Mouse (Mus musculus): Measurements from ENCODE around the gene Scrt2.

Scrt2 gene

DNA sequence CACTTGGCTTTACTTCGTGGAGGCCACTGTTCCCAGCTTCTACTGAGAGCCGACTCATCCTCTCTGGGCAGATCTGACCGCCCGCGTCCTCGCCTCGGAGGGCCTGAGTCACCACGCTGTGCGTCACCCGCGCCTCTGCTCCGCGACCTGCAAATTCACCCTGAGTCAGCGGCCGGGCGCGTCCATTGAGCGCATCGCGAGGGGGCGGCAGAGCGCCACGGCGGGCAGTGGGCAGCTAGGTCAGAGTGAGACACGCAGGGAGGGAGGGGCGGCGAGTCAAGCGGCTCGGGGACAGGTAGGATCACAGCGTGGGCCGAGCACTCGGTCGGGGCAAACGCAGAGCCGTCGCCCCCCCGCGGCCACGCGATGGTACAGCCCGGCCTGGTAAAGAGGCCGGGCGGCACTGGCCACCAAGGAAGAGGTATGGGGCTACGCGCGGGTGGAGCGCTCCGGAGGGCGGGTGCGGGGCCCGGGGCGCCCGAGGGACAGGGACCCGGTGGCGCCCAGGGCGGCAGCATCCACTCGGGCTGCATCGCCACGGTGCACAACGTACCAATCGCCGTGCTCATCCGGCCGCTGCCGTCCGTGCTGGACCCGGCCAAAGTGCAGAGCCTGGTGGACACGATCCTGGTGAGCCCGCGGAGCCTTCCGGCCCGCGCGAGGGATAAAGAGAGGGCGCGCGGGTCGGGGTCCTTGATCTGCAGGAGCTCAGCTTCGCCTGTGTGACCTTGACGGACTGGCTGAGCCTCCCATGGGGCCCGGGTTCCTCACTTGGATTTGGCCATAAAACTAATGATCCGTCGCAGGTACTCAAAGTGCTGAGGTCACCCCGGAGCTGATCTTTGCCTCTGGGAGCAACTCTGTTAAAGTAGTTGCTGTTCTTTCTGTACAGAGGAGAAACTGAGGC is 24.2 kb downstream of the Scrt2 start, which contains the start of gene Srxn1:
TSS of gene Srxn1 (plus strand) at position 199 of the 907 bp plus-strand sequence.
- intact Hi-C loops (cut with DNase I) = loop anchor here (10.0 kb wide), 1 partner anchor 229 kb away; the partner anchor contains the start of gene Rbck1

DNA sequence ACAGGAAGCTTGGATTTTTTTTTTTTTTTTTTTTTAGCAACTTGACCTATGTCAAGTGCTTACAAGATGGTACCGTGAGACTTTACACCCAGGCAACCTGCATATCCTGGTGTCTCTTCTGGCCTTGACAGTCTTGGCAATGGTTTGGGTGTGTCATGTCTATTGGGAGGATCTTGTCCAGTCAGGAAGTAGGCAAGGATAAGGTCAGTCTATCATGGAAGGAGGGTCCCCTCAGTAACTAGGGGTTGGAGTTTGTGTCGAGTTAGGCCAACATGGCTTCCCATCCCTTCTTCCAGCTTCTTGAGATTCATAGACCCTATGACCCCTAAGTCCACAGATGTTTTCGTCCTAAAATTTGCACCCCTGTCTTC is 24.9 kb downstream of the Scrt2 start:
- intact Hi-C loops (cut with DNase I) = loop anchor here (10.0 kb wide), 1 partner anchor 229 kb away; the partner anchor contains the start of gene Rbck1

DNA sequence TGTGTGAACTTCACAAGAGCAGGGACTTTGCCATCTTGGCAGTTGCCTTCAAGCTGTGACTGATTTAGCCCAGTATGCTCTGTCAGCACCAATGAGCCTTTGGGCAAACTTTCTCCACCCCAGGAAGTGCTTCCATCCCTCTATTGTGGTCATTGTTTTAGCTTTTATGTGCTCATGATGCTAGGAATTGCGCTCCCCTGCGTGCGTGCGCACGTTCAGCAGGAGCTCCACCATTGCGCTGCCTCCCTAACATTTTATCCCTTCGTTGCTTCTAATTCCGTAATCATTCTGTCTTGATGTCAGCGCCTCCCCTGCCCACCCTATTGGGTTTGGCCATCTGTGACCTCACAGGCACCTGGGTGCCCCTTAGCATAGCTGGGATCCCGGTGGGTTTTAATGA is 25.3 kb downstream of the Scrt2 start:
- intact Hi-C loops (cut with DNase I) = loop anchor here (10.0 kb wide), 1 partner anchor 228 kb away; the partner anchor contains the start of gene Rbck1

DNA sequence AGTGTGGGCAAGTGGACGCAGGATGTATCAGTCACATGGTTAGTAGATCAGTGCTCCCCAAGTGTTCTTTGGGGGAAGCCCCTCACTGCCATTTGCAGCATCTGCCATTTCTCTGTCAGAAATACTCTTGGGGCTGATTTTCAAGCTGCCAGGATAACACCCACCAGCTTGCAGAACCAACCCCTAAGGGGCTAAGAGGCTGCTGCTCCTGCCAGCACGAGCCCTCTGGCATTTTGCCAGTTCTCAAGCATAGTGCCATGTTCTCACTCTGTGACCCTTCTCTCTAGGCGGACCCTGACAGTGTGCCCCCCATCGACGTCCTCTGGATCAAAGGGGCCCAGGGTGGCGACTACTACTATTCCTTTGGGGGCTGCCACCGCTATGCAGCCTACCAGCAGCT is 27.4 kb downstream of the Scrt2 start:
- intact Hi-C loops (cut with DNase I) = loop anchor here (10.0 kb wide), 1 partner anchor 226 kb away; the partner anchor contains the start of gene Rbck1

DNA sequence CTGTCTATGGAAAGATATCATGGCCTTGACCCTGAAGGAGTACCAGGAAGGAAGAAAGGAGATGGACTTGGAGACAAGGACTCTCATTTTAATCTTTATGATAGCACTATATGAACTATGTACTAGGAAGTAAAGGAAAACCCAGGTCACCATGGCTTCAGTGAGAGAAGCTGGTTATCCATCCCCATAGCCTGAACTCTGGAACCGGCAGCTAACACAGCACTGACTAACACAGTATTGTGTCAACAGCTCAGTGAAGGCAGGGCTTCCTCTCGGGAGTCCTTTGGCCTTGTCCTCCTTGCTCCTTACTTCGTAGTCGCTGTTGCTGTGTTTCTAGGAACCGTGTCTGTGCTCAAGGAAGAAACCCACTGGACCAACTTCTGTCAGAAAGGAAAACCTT is 28.1 kb downstream of the Scrt2 start:
- intact Hi-C loops (cut with DNase I) = loop anchor here (10.0 kb wide), 1 partner anchor 225 kb away; the partner anchor contains the start of gene Rbck1

DNA sequence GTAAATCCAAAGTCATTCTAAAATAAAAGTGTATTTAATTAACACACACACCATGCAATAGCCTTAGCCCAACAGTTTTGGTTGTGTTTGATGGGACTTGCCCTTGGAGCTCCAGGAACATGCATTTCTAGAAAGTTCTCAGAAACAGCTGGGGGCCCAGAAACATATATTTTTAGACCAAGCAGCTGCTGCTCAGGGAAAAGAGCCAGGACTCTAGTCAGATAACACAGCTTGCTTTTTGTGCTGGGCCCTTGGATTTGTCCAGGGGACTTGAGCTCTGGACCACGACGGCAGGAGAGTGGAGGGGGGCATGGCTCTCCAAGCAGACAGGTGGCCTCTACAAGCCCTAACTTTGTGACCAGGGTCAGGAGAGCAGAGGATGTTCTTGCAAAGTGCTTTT is 30.0 kb downstream of the Scrt2 start:
- intact Hi-C loops (cut with DNase I) = no loop called here

DNA sequence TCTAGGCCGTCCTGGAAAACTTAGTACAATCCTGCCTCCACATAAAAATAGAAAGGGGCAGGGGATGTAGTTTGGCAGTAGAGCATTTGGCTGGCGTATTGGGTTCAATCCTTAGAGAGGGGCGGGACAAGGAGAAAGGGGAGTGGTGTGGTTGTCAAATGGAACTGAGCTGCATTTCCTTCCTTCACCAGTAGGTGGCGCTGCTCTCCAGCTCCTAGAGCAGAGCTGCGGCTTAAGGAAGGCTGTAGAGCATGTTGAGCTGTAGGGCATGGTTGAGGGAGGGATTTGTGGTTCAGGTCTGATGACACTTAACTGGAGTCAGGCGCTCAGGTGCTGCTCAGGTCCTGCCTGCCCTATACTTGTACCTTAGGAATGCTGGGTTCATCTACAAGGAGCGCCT is 30.6 kb downstream of the Scrt2 start:
- intact Hi-C loops (cut with DNase I) = loop anchor here (1.0 kb wide), 1 partner anchor 85 kb away; no protein-coding TSS in a partner anchor

DNA sequence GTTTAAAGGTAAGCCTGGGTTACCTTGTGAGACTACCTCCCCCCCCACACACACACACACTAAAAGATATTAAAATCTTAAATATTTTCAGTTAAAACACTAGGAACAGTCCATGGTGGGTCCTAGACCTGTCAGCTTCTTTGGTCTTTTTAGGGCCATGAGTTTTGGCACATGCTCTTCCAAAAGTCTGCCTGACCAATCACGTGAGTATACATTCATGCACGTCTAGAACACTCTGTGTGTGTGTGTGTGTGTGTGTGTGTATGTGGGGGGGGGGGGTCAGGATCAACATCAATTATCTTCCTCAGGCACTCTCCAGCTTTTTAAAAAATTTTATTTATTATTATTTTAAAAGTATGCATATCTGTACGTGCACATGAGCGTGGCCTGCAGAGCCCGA is 31.2 kb downstream of the Scrt2 start:
- intact Hi-C loops (cut with DNase I) = loop anchor here (1.0 kb wide), 1 partner anchor 85 kb away; no protein-coding TSS in a partner anchor

DNA sequence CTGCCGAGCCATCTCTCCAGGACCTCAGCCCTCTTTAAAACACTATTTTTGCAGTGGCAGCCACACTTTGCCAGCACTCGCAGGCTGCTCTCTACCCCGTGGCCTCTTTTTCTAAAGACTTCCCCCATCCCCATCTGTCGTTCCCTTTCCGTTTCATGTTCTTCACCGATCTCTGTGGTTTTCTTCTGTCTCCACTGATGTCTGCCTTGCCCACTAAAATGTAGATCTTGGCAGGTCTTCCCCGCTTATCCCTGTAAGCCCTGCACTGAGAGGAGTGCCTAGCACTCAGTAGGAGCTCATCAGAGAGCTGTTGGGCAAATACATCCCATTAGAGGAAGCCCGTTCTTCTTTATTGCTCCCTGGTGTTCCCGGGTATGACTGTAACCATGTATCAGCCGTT is 31.6 kb downstream of the Scrt2 start:
- intact Hi-C loops (cut with DNase I) = loop anchor here (1.0 kb wide), 1 partner anchor 84 kb away; no protein-coding TSS in a partner anchor

DNA sequence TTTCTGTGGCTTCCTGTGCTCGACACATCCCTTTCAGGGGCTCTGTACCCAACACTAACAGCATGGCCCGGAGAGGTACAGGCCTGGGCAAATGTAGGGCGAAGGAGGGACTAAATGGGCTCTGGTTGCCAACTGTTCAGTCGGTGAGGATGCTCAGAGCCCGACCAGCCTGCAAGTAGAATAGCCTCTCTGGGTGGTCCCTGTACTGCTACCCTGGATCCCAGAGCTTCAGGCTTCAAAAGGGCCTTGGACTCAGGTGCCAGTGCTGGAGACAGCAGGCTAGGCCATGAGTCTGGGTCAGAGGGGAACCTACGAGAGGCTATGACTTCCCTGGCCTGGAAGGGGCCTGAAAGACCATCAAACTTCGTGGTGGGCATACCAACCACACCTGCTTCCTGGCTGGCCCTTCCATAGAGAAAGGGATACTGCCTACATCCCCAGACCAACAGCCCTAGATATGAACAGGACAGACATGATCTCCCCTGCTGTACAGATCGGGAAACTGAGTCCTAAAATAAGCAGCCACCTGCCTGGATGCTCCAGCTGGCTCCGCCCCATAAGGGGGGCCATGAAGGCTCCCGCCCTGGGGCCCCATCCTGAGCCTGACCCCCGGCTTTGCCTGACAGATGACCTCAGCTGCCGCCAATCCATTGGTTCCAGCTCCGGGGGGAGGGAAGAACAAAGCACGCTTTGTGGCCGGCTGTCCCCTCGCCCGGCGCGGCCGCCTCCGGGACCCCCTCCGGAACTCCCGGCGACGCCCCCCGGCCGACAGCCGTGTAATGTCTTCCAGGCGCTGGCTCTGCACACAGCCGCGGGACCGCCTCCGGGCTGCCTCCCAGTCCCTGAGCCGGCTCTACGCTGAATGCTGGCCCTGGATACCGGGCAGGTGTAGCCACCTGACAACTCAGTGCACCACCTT is 33.0 kb downstream of the Scrt2 start:
- intact Hi-C loops (cut with DNase I) = no loop called here

DNA sequence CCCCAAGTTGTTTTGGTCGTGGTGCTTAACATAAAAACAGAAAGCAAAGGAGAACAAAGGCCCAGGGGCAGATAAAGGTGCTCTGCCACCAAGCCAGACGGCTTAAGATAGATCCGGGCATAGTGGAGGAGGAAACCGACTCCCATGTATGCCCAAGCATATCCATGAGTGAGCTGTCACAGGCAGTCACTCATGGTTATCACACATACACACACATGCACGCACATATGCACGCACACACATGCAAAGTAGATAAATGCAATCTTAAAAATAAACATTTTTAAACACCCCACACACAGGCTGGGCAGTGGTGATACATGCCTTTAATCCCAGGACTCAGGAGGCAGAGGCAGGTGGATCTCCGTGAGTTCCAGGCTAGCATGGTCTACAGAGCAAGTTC is 36.4 kb downstream of the Scrt2 start:
- intact Hi-C loops (cut with DNase I) = no loop called here

DNA sequence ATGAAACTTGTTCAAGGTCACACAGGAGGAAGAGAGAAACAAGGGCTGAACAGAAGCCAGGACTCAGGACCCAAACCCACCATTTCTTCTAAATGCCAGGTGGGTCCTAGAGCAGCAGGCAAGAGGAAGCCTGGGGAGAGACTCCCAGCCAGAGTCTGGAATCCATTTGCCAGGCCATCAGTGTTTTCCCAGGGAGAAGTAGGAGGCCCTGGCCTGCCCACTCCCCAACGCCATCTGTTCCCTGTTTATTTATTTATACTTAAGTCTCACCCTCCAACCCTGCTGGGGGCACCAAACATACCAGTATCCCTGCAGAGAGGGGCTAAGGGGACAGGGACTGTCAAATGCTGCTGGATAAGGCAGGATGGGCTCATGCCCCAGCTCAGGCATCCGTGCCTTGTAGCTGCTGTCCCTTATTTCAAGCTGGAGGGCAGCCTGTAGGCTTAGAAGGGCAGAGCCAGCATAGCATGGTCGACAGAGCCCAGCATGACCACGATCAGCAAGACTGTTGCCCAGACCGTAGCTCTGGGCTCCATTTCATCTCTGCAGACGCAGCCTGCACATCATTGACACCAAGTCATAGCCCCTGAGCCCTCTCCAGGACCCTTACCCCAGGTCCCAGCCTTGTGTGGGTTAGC is 38.0 kb downstream of the Scrt2 start:
- intact Hi-C loops (cut with DNase I) = no loop called here

DNA sequence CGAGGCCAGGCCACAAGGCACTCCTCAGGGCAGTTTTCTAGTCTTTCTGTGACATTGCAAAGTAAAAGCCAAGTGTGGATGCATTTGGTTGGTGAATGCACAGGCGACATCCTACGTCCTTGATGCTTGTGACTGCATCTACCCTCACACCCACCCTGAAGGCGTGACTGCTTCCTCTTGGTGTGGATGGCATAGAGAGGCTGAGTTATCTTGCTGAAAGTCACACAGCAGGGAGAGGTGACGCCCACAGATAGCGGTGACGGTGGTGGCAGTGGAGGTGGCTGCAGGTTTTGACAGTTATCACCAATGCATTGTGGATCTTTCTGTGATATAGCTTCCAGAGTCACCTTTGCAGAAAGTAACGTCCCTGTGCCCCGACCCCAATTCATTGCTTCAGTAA is 41.6 kb downstream of the Scrt2 start:
- intact Hi-C loops (cut with DNase I) = no loop called here

DNA sequence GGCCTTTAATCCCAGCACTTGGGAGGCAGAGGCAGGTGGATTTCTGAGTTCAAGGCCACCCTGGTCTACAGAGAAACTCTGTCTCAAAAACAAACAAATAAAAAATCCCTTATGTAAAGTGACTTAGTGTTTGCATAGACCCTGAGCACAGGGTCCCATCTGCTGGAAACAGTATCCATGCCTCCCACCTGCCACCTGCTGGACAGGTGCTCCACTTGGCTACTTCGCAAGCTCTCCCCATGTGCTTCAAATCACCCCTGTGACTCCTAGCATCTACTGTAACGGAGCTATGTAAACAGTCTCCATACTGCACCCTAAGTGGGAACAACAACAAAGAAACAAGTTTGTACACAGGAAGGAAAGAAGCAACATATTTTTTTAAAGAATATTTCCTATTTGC is 47.3 kb downstream of the Scrt2 start:
- intact Hi-C loops (cut with DNase I) = no loop called here

DNA sequence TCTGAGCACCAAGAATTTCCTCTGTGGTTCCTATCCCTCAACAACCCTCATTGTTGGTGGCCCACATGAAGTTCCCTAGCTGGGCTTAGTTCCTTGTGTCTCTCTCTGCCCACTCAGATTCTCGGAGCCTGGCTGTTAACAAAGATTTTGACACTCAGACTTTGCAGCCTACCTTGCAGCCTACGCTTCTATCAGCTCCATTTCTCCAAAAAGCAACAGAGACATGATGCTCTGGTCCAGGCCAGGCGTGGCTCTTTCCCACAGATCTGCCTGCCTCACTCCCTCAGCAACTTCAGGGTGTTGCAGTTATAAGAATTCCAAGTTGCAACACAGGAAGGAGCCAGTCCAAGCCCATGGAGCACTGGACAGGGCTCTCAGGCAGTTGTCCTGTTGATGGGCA is 48.4 kb downstream of the Scrt2 start:
- intact Hi-C loops (cut with DNase I) = loop anchor here (5.0 kb wide), 1 partner anchor 53 kb away; no protein-coding TSS in a partner anchor

DNA sequence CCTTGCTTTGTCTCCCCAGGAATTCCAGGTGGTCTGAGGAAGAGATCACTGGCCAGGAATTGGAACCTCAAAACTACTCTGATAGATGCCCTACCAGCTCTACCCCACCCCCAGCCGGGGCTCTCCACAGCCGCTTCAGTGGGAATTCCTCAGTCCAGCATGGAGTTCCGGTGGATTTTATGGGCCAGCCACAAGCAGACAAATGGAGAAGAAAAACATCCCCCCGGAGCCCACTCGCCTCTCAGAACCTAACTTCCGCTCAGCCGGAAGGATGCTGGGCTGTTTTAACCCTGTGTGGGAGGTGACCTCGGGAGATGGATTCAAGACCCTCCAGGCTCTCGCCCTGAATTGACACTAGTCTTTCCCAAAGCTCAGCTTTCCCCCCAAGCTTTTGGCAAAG is 50.7 kb downstream of the Scrt2 start:
- intact Hi-C loops (cut with DNase I) = loop anchor here (5.0 kb wide), 1 partner anchor 50 kb away; no protein-coding TSS in a partner anchor

DNA sequence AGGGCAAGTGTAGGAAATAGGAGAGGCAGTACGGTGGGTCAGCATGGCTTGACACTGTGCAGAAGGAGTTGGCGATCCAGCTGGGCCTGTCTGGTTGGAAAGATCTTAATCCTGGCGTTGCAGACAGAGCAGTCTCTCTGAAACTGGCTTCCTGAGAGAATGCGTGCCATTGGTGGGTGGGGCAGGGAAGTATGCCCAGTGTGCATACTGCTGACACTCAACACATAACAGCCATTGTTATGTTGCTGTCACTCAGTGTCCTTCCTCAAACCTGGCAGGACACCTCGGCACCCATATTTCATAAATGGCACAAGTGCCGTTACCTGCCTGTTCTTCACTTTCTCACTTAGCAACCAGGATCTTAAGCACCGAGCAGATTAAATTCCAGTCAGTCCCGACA is 51.4 kb downstream of the Scrt2 start:
- intact Hi-C loops (cut with DNase I) = loop anchor here (5.0 kb wide), 1 partner anchor 50 kb away; no protein-coding TSS in a partner anchor

DNA sequence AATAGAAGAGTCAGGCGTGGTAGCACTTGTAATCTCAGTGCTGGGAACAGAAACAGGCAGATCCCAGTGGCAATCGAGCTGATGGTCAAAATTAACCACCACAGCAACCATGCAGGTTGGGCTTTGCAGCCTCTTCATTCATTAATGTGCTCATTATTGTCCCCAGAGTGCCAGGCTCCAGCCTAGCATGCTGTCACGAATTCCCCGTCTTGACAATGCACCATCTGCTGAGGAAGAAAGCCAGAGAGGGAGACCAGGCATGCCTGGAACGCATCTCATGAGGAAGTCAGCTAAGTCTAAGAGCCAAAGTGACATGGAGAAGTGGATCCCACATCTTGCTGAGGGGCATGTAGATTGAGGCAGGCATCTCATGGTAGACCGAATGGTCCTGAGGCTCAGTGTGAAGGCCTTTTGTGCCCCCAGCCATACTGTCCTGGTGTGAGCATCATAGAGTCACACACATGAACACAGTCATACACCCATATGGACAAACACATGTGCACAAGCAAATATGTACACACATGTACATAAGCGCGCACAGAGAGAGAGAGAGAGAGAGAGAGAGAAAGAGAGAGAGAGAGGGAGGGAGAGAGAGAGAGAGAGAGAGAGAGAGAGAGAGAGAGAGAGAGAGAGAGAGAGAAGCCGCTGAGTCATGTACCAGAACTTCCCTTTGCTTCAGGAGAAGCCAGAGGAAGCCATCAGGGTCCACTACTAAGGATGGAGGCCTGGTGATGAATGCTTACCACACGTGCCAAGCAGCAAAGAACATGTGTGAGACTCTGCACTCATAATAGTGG is 58.1 kb downstream of the Scrt2 start:
- intact Hi-C loops (cut with DNase I) = no loop called here

DNA sequence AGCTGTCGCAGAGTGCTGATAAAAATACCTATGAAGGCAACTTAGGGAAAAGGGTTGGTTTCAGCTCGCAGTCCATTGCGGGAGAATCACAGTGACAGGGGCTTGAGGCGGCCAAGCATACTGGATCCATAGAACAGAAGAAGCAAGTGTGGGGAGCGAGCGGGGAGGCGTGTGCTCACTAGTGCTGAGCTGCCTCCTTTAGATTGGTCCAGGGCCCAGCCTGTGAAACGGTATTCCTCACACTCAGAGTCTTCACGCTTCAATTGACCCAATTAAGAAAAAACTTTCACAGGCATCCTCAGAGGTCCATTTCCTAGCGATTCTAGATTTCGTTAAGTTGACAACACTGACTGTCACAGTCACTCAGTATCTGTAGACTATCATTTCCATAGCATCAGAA is 59.6 kb downstream of the Scrt2 start:
- intact Hi-C loops (cut with DNase I) = no loop called here

DNA sequence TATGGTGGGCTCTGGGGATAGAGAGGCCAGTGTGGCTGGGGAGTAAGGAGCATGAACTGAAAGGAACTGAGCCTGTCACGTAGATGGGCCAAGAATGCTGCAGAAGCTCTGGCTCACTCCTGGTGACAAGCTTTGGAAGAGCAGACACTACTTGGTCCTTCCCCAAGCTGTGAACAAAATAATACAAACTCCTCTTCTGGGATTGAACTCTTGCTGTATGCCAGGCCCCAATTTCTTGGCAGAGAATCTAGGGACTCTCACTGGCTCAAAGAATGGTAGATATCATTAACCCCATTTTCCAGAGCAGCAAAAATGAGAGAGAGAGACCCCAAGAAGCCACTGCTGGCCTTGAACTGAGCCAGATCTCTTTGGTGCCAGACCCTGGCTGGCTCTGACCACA is 60.2 kb downstream of the Scrt2 start:
- intact Hi-C loops (cut with DNase I) = no loop called here
